Mouse (Mus musculus) heart, embryonic 11.5 days (tissue): ENCODE data around the gene Osgin1. TPM values are rescaled to one million over a fixed set of nuclear protein-coding genes. Genes with fewer than 3 reads are reported as not detected.

Source experiments
- ATAC-seq: fragments of 200-750 bp; cut with Nextera tagmentation; replicated peaks from 2 replicates; pipeline ENCODE4 v1.8.0; 2017; ENCODE audit warnings: moderate library complexity; ENCODE audit not compliant: insufficient number of reproducible peaks, low FRiP score, low TSS enrichment
- H3K27ac ChIP-seq: fragments of 300-500 bp; sonication (generic); 2 replicates; pipeline ENCODE4 v1.5.1; 2014; ENCODE audit warnings: mild to moderate bottlenecking, low read depth, low read length
- H3K27me3 ChIP-seq: fragments of 300-500 bp; sonication (generic); 2 replicates; pipeline ENCODE4 v1.6.1; 2014; ENCODE audit warnings: mild to moderate bottlenecking, low read length, mixed read lengths; ENCODE audit not compliant: control insufficient read depth, insufficient read depth
- H3K36me3 ChIP-seq: fragments of 300-500 bp; sonication (generic); 2 replicates; pipeline ENCODE4 v1.6.1; 2014; ENCODE audit warnings: mild to moderate bottlenecking, low read length, moderate library complexity, mixed read lengths; ENCODE audit not compliant: control insufficient read depth, insufficient read depth
- H3K4me1 ChIP-seq: fragments of 300-500 bp; sonication (generic); 2 replicates; pipeline ENCODE4 v1.6.1; 2014; ENCODE audit warnings: low read length; ENCODE audit not compliant: control insufficient read depth, insufficient read depth
- H3K4me2 ChIP-seq: fragments of 300-500 bp; sonication (generic); 2 replicates; pipeline ENCODE4 v1.6.1; 2014; ENCODE audit warnings: mild to moderate bottlenecking, moderate library complexity
- H3K4me3 ChIP-seq: fragments of 300-500 bp; sonication (generic); 2 replicates; pipeline ENCODE4 v1.5.1; 2014; ENCODE audit warnings: low read depth, low read length
- H3K9ac ChIP-seq: fragments of 300-500 bp; sonication (generic); 2 replicates; pipeline ENCODE4 v1.6.1; 2014; ENCODE audit warnings: mild to moderate bottlenecking, low read depth, low read length, moderate library complexity
- H3K9me3 ChIP-seq: fragments of 300-500 bp; sonication (generic); replicated peaks from 2 replicates; pipeline ENCODE4 v1.6.1; 2016; ENCODE audit warnings: low read length; ENCODE audit not compliant: control insufficient read depth
- WGBS: fragments of 180-500 bp; shearing (Covaris S2); extraction: QIAGEN DNeasy Blood & Tissue Kit; methylation state at CpG from one replicate; pipeline ENCODE4 v1.1.7; 2014; ENCODE audit not compliant: insufficient replicate concordance; 5-methylcytosine and 5-hydroxymethylcytosine counted together
- polyA plus RNA-seq: library from polyadenylated mRNA; unstranded; fragments of >200 nt; fragmentation: Nextera tagmentation; extraction: Ambion mirVana; gene quantifications from 2 replicates; pipeline ENCODE4 v1.2.1, GENCODE M21; 2014

Osgin1 gene
- polyA plus RNA-seq, 1 experiment from 2014 or later, result 0.94 TPM

GRCm38 (mm10) chr8:119399255-119399654 lies 34.7 kb upstream of the Osgin1 start:
- no peak for ATAC-seq

GRCm38 (mm10) chr8:119400122-119400671 lies 33.7 kb upstream of the Osgin1 start:
- no peaks in the 10 kb centered on the region for H3K27me3 ChIP-seq
- H3K9ac ChIP-seq, result no peak overlapping the region
- no peak for ATAC-seq
- no peak overlapping the region for H3K4me3 ChIP-seq
- H3K36me3 ChIP-seq, result peaks cover 5% of the 10 kb centered on the region
- no peaks in the 10 kb centered on the region for H3K9me3 ChIP-seq
- H3K27ac ChIP-seq, result no peak overlapping the region
- H3K4me2 ChIP-seq, result no peak overlapping the region
- WGBS, result 70% methylated on average over 9 of the region's 9 CpGs
- H3K4me1 ChIP-seq, result peaks cover 6% of the 10 kb centered on the region

More at GRCm38 (mm10) chr8:119399255-119399654, 34.7 kb upstream of the Osgin1 start:
- no peaks in the 10 kb centered on the region for H3K27me3 ChIP-seq
- no peak overlapping the region for H3K4me3 ChIP-seq
- H3K4me1 ChIP-seq, result peaks cover 6% of the 10 kb centered on the region
- no peak overlapping the region for H3K4me2 ChIP-seq
- 0 out of 2 replicates have a peak overlapping the region, but pooled peaks have one; percentile 35 for H3K27ac ChIP-seq
- H3K36me3 ChIP-seq, result peaks cover 5% of the 10 kb centered on the region
- H3K9me3 ChIP-seq, result no peaks in the 10 kb centered on the region
- 67% methylated on average over 6 of the region's 6 CpGs for WGBS
- H3K9ac ChIP-seq, result no peak overlapping the region

GRCm38 (mm10) chr8:119400904-119401303 lies 33.0 kb upstream of the Osgin1 start:
- H3K27ac ChIP-seq, result no peak overlapping the region
- 75% methylated on average over 3 of the region's 3 CpGs for WGBS
- no peak overlapping the region for H3K4me3 ChIP-seq
- no peaks in the 10 kb centered on the region for H3K9me3 ChIP-seq
- no peak overlapping the region for H3K9ac ChIP-seq
- H3K4me1 ChIP-seq, result peaks cover under 1% of the 10 kb centered on the region
- H3K27me3 ChIP-seq, result no peaks in the 10 kb centered on the region
- peaks cover 5% of the 10 kb centered on the region for H3K36me3 ChIP-seq
- no peak overlapping the region for H3K4me2 ChIP-seq
- no peak for ATAC-seq

GRCm38 (mm10) chr8:119403912-119404311 lies 30.0 kb upstream of the Osgin1 start:
- H3K27ac ChIP-seq, result no peak overlapping the region
- no peaks in the 10 kb centered on the region for H3K4me1 ChIP-seq
- no peaks in the 10 kb centered on the region for H3K9me3 ChIP-seq
- peaks cover 5% of the 10 kb centered on the region for H3K36me3 ChIP-seq
- H3K27me3 ChIP-seq, result no peaks in the 10 kb centered on the region
- no peak overlapping the region for H3K9ac ChIP-seq
- ATAC-seq, result no peak
- H3K4me3 ChIP-seq, result no peak overlapping the region
- 74% methylated on average over 10 of the region's 10 CpGs for WGBS
- H3K4me2 ChIP-seq, result no peak overlapping the region

GRCm38 (mm10) chr8:119404648-119405047 lies 29.3 kb upstream of the Osgin1 start:
- Histone ChIP-seq H3K27me3 (no peaks in the 10 kb centered on the region), H3K36me3 (peaks cover 10% of the 10 kb centered on the region)
- WGBS, result 91% methylated on average over 5 of the region's 5 CpGs

GRCm38 (mm10) chr8:119408311-119408710 lies 25.6 kb upstream of the Osgin1 start:
- Histone ChIP-seq H3K36me3 (peaks cover 10% of the 10 kb centered on the region; the same call in 1 of the 2 replicates), H3K4me1 (no peaks in the 10 kb centered on the region; the same call in 1 of the 2 replicates), H3K27me3 (no peaks in the 10 kb centered on the region), H3K27ac (no peak overlapping the region), H3K4me3 (no peak overlapping the region), H3K9me3 (no peaks in the 10 kb centered on the region), H3K4me2 (no peak overlapping the region), H3K9ac (no peak overlapping the region)
- ATAC-seq, result no peak
- 80% methylated on average over 8 of the region's 8 CpGs for WGBS

More at GRCm38 (mm10) chr8:119404648-119405047, 29.3 kb upstream of the Osgin1 start:
- H3K9me3 ChIP-seq, result no peaks in the 10 kb centered on the region
- no peak overlapping the region for H3K27ac ChIP-seq
- no peak overlapping the region for H3K4me2 ChIP-seq
- H3K9ac ChIP-seq, result no peak overlapping the region
- no peaks in the 10 kb centered on the region for H3K4me1 ChIP-seq
- H3K4me3 ChIP-seq, result no peak overlapping the region
- ATAC-seq, result no peak

GRCm38 (mm10) chr8:119412037-119412734 lies 21.7 kb upstream of the Osgin1 start:
- no peak overlapping the region for H3K4me2 ChIP-seq
- WGBS, result 53% methylated on average over 10 of the region's 10 CpGs
- peaks cover 10% of the 10 kb centered on the region; the same call in 1 of the 2 replicates for H3K36me3 ChIP-seq
- peaks cover 13% of the 10 kb centered on the region for H3K27me3 ChIP-seq
- H3K27ac ChIP-seq, result no peak overlapping the region
- no peak for ATAC-seq
- no peak overlapping the region for H3K4me3 ChIP-seq
- no peaks in the 10 kb centered on the region; the same call in 1 of the 2 replicates for H3K4me1 ChIP-seq
- H3K9me3 ChIP-seq, result no peaks in the 10 kb centered on the region
- H3K9ac ChIP-seq, result no peak overlapping the region

- peaks cover 13% of the 10 kb centered on the region for H3K27me3 ChIP-seq
- ATAC-seq, result peak; percentile 19; the same call in 1 of the 2 replicates
- peaks cover 10% of the 10 kb centered on the region; the same call in 1 of the 2 replicates for H3K36me3 ChIP-seq
- H3K4me3 ChIP-seq, result peak overlapping the region; percentile 30
- no peaks in the 10 kb centered on the region for H3K9me3 ChIP-seq
- H3K27ac ChIP-seq, result no peak overlapping the region
- no peaks in the 10 kb centered on the region; the same call in 1 of the 2 replicates for H3K4me1 ChIP-seq
- H3K9ac ChIP-seq, result peak overlapping the region; percentile 64
- 11% methylated on average over 18 of the region's 18 CpGs for WGBS
- peak overlapping the region; percentile 72 for H3K4me2 ChIP-seq
Measured at GRCm38 (mm10) chr8:119412735-119413498, 21.0 kb upstream of the Osgin1 start.
